Mouse (Mus musculus): ENCODE measurements around the gene Slc3a1. TPM values are rescaled to one million over a fixed set of nuclear protein-coding genes. Genes with fewer than 3 reads are reported as not detected.

Gene Slc3a1
- polyA plus RNA-seq, 1 experiment from 2014 or later, result 2.1 TPM

DNA sequence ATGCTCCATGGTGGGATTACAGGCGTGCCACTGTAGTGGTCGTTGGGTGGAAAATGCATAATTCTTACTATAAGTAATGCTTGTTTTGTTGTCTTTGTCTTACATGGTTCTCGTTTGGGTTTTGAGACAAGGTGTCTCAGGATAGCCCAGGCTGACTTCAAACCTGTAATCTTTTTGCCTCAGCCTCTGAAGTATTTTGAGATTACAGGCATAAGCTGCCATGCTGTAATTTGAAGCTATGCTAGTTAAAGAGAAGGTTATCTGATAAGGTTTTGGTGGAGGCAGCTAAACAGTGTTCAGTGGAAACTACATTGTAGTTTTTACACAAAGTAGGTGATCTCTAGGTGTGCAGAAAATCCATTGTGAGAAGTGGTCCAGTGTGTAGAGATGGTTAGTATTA, 9.8 kb upstream of the Slc3a1 start:
- H3K36me3 ChIP-seq (replicated peaks), result peaks cover 11% of the 10 kb centered on the region; the same call in 1 of the 2 replicates
- no peak overlapping the region for H3K4me2 ChIP-seq
- H3K4me1 ChIP-seq (replicated peaks), result peaks cover 6% of the 10 kb centered on the region; the same call in 1 of the 2 replicates
- H3K9me3 ChIP-seq (replicated peaks), result no peaks in the 10 kb centered on the region
- ATAC-seq (ENCODE audit: insufficient read depth), result no peak
- H3K4me3 ChIP-seq (replicated peaks), result no peak overlapping the region
- H3K27me3 ChIP-seq, result no peaks in the 10 kb centered on the region
- no peak overlapping the region for H3K9ac ChIP-seq
- H3K27ac ChIP-seq (replicated peaks), result no peak overlapping the region
- 62% methylated on average over 3 of the region's 3 CpGs for WGBS (ENCODE audit: insufficient replicate concordance)

DNA sequence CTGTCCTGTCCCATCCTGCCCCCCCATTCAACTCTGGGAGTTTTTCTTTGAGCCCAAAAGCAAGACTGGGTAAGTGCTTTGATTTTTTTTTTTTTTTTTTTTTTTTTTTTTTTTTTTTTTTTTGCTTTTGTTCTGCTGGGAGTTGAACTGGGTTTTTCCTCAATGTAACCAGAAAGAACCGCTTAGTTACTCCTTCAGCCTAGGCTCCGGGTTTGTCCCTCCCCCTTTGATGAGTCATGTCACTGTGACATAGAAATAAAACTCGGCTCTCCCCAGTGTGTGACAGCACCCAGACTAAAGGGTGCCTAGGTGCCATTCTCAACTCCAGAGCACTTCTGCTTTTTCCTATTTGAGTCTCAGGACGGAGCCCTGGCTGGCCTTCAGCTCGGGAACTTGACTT, 9.4 kb upstream of the Slc3a1 start:
- H3K9me3 ChIP-seq (replicated peaks), result no peaks in the 10 kb centered on the region
- H3K4me1 ChIP-seq (replicated peaks), result peaks cover 6% of the 10 kb centered on the region; the same call in 1 of the 2 replicates
- no peak overlapping the region for H3K9ac ChIP-seq
- no peak overlapping the region for H3K4me2 ChIP-seq
- no peak overlapping the region for H3K27ac ChIP-seq (replicated peaks)
- no peaks in the 10 kb centered on the region for H3K27me3 ChIP-seq
- no peak overlapping the region for H3K4me3 ChIP-seq (replicated peaks)
- 0 out of 2 replicates have a peak, but pooled peaks have one; percentile 45 for ATAC-seq (ENCODE audit: insufficient read depth)
- H3K36me3 ChIP-seq (replicated peaks), result peaks cover 9% of the 10 kb centered on the region; the same call in 1 of the 2 replicates
- WGBS (ENCODE audit: insufficient replicate concordance), result 34% methylated on average over 5 of the region's 5 CpGs

DNA sequence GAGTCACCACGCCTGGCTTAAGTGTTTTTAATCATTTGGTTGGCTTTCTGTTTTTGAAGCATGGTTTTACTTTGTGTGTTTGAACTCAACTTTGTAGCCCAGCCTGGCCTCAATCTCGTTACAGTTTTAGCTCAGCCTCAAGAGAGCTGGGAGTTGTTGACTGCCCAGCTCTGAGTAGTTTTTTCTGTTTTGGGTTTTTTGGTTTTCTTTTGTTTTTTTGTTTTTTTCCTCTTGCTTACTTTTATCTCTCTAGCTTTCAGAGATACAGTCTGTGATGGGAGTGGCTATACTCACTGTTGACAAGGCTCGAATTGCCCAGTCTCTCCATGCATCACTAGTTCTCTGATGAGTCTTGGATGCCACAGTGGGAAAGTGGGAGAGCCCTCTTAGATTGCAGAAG, 7.8 kb upstream of the Slc3a1 start:
- H3K9ac ChIP-seq, result no peak overlapping the region
- no peak overlapping the region for H3K4me3 ChIP-seq (replicated peaks)
- ATAC-seq (ENCODE audit: insufficient read depth), result no peak
- H3K9me3 ChIP-seq (replicated peaks), result no peaks in the 10 kb centered on the region
- no peak overlapping the region for H3K4me2 ChIP-seq
- H3K27ac ChIP-seq (replicated peaks), result no peak overlapping the region
- H3K36me3 ChIP-seq (replicated peaks), result peaks cover 17% of the 10 kb centered on the region; the same call in 1 of the 2 replicates
- WGBS (ENCODE audit: insufficient replicate concordance), result 79% methylated on average over 3 of the region's 3 CpGs
- peaks cover 6% of the 10 kb centered on the region; the same call in 1 of the 2 replicates for H3K4me1 ChIP-seq (replicated peaks)
- no peaks in the 10 kb centered on the region for H3K27me3 ChIP-seq

DNA sequence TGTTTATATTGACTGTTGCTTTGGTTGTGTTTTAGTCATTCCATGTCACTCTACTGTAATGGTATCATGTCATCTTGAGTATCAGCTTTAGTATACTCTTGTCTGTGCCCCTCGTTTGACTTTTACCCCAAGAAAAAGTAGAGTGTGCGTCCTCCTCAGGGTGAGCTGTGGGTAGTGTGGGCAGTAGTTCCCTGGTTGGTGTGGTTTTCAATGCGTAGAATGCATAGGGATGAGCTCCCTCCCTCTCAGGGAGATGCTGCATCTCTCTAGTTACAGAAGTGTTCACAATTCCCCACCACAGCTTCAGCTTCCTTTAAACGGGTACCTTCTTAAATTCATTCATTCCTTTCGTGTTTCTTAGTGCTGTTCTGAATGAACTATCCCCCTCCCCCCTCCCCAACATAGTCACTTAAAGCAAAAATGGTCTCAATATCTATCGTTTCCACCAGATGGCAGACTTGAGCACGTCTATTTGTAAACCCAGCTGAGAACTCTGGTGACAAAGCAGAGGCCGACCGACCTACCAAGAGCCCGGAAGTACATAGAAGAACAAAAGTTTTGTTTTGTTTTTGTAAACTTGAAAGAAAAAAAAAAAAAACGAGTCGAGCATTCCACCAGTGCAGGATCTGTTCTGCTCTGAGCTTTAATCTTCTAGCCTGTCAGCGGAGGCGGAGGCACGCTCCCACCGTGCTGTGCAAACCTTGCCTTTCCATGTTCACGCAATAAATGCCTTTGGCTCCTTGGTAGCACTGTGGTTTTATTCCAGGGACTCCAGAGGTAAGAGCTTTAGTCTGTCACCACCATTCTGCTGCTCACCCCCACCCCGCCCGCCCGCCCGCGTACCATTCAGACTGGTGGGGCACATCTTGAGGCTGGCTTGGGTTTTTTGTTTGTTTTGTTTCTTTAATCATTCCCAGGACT, 4.7 kb upstream of the Slc3a1 start:
- Histone ChIP-seq H3K27me3 (no peaks in the 10 kb centered on the region), H3K36me3 (replicated peaks) (peaks cover 10% of the 10 kb centered on the region; the same call in 1 of the 2 replicates), H3K9ac (no peak overlapping the region), H3K27ac (replicated peaks) (no peak overlapping the region), H3K4me1 (replicated peaks) (peaks cover 2% of the 10 kb centered on the region; the same call in 1 of the 2 replicates), H3K4me2 (no peak overlapping the region), H3K9me3 (replicated peaks) (no peaks in the 10 kb centered on the region), H3K4me3 (replicated peaks) (no peak overlapping the region)
- no peak for ATAC-seq (ENCODE audit: insufficient read depth)
- WGBS (ENCODE audit: insufficient replicate concordance), result 57% methylated on average over 22 of the region's 22 CpGs

DNA sequence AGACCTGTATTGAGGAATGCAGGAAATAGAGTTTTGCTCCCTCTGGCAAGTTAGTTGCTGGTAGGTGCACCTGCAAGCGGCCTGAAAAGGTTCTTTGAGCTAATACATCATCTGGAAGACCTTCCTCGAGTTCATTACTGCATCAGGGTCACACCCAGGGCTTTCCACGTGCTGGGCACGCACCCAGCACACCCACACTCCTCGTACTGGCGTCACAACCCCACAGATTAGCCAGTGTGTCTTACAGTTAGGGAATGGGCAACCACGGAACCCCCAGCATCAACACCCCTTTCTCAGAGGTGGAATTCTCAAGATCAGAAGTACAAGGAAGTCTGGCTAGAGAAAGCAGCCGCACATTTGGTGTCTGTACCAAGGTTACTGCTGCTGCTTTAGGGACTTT, 3.9 kb upstream of the Slc3a1 start:
- no peak overlapping the region for H3K4me2 ChIP-seq
- H3K4me3 ChIP-seq (replicated peaks), result no peak overlapping the region
- H3K27me3 ChIP-seq, result no peaks in the 10 kb centered on the region
- 83% methylated on average over 8 of the region's 8 CpGs for WGBS (ENCODE audit: insufficient replicate concordance)
- H3K36me3 ChIP-seq (replicated peaks), result peaks cover 10% of the 10 kb centered on the region; the same call in 1 of the 2 replicates
- 0 out of 2 replicates have a peak, but pooled peaks cover 2% of the 10 kb centered on the region for H3K4me1 ChIP-seq (replicated peaks)
- no peak overlapping the region for H3K27ac ChIP-seq (replicated peaks)
- H3K9ac ChIP-seq, result no peak overlapping the region
- no peaks in the 10 kb centered on the region for H3K9me3 ChIP-seq (replicated peaks)
- no peak for ATAC-seq (ENCODE audit: insufficient read depth)

DNA sequence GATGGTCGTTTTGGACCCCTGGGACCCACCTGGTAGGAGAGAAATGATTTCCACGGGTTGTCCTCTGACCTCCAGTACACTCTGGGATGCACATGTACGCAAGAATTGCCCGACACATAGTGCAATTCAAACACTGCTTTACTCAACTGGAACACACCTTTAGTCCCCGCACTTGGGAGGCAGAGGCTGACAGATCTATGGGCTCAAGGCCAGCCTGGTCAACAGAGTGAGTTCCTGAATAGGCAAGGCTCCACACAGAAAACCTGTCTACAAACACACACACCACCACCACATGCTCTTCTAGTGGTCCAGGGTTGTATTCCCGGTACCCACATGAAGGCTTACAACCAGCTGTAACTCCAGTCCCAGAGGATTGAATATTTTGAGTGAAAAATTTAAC, 3.0 kb upstream of the Slc3a1 start:
- H3K4me2 ChIP-seq, result no peak overlapping the region
- peak overlapping the region; percentile 35 for H3K27ac ChIP-seq (replicated peaks)
- no peak overlapping the region for H3K4me3 ChIP-seq (replicated peaks)
- WGBS (ENCODE audit: insufficient replicate concordance), result 73% methylated on average over 6 of the region's 6 CpGs
- no peaks in the 10 kb centered on the region for H3K27me3 ChIP-seq
- H3K9ac ChIP-seq, result no peak overlapping the region
- H3K36me3 ChIP-seq (replicated peaks), result peaks cover 10% of the 10 kb centered on the region; the same call in 1 of the 2 replicates
- no peaks in the 10 kb centered on the region for H3K9me3 ChIP-seq (replicated peaks)
- ATAC-seq (ENCODE audit: insufficient read depth), result peak; percentile 45
- H3K4me1 ChIP-seq (replicated peaks), result 0 out of 2 replicates have a peak, but pooled peaks cover 2% of the 10 kb centered on the region

DNA sequence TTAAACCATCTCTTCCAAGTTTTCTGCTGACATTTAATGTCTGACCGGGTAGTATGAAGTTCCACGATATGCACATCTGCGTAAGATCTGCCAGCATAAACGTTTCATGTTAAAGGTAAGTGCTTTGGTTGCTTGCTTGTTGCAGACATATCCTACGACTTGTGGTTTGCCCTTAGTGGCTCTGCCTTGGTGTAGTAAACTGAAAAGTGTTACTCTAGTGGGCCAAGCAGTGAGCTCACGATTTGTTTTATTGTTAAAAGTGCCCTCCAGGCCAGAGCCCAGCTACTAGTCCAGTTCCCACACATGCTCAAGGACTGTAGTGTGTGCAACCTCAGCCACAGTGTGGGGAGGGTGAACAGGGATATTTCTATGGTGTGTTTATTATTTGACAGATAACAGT, 1.7 kb upstream of the Slc3a1 start:
- Histone ChIP-seq H3K36me3 (replicated peaks) (peaks cover 10% of the 10 kb centered on the region; the same call in 1 of the 2 replicates), H3K9me3 (replicated peaks) (no peaks in the 10 kb centered on the region), H3K4me2 (no peak overlapping the region), H3K4me3 (replicated peaks) (no peak overlapping the region), H3K9ac (no peak overlapping the region), H3K4me1 (replicated peaks) (0 out of 2 replicates have a peak, but pooled peaks cover 2% of the 10 kb centered on the region), H3K27ac (replicated peaks) (no peak overlapping the region), H3K27me3 (no peaks in the 10 kb centered on the region)
- 79% methylated on average over 6 of the region's 6 CpGs for WGBS (ENCODE audit: insufficient replicate concordance)
- ATAC-seq (ENCODE audit: insufficient read depth), result no peak

DNA sequence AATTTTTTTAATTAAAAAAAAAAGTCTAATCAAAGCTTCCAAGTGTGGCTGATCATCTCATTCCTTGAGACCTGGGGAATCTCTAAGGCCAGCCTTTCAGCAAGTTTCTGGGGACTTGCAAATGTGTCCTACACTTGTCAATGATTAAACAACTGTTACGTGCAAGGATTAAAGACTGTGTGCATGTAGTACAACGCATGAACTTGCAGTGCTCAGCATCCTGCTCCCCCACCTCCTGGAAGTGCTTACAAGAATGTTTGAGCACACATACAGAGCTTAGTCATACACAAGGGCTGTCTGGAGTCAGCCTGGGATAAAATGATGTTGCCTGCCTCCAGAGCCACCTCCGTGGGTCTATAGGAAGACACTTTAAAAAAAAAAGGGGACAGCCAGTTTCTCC, 929 bp upstream of the Slc3a1 start:
- no peaks in the 10 kb centered on the region for H3K9me3 ChIP-seq (replicated peaks)
- H3K27me3 ChIP-seq, result no peaks in the 10 kb centered on the region
- H3K4me1 ChIP-seq (replicated peaks), result 0 out of 2 replicates have a peak, but pooled peaks cover 2% of the 10 kb centered on the region
- no peak overlapping the region for H3K4me2 ChIP-seq
- 74% methylated on average over 3 of the region's 3 CpGs for WGBS (ENCODE audit: insufficient replicate concordance)
- peaks cover 10% of the 10 kb centered on the region; the same call in 1 of the 2 replicates for H3K36me3 ChIP-seq (replicated peaks)
- ATAC-seq (ENCODE audit: insufficient read depth), result no peak
- no peak overlapping the region for H3K9ac ChIP-seq
- no peak overlapping the region for H3K4me3 ChIP-seq (replicated peaks)
- H3K27ac ChIP-seq (replicated peaks), result no peak overlapping the region

DNA sequence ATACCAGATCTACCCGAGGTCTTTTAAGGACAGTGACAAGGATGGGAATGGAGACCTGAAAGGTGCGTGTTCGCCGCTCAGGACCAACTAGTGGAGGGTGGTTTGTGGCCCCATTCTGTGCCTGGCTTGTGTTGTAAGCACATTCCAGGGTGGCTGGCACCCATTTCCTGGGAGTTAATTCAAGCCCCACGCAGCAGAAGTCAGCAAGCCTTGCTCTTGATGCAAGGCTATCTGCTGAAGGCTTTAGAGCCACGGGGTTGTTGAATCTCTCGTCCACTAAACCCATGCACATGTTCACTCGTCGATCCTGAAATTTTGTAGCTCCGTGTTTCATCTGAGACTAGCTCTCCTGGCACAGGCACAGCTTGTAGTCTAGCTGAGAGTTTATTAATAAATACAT, 621 bp downstream of the Slc3a1 start:
- H3K27ac ChIP-seq (replicated peaks), result no peak overlapping the region
- H3K4me1 ChIP-seq (replicated peaks), result 0 out of 2 replicates have a peak, but pooled peaks cover 2% of the 10 kb centered on the region
- H3K4me3 ChIP-seq (replicated peaks), result no peak overlapping the region
- peaks cover 8% of the 10 kb centered on the region; the same call in 1 of the 2 replicates for H3K36me3 ChIP-seq (replicated peaks)
- no peaks in the 10 kb centered on the region for H3K9me3 ChIP-seq (replicated peaks)
- no peaks in the 10 kb centered on the region for H3K27me3 ChIP-seq
- no peak for ATAC-seq (ENCODE audit: insufficient read depth)
- H3K9ac ChIP-seq, result no peak overlapping the region
- whole genome bisulfite sequencing (ENCODE audit: insufficient replicate concordance), result 85% methylated on average over 10 of the region's 10 CpGs
- no peak overlapping the region for H3K4me2 ChIP-seq

DNA sequence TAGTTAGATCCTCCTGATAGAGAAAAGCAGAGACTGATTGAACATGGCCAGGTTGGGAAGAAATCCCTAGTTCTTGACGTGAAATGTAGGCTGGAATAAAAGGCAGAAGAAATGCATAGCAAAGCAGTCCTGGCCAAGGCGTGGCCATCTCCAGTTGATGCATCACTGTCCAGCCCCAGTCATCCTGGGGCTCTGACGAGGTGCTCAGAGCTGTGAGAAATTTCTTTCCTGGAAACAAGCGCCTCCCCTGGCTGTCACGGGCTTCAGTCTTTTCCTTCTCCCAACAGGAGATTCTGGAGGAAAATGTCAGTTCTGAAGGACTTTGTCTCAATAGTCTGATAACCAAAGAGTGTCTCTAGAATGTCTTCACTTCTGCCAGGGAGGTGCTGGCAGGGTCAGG, 2.5 kb downstream of the Slc3a1 start:
- Histone ChIP-seq H3K4me1 (replicated peaks) (0 out of 2 replicates have a peak, but pooled peaks cover 2% of the 10 kb centered on the region), H3K9me3 (replicated peaks) (no peaks in the 10 kb centered on the region), H3K27ac (replicated peaks) (no peak overlapping the region), H3K4me3 (replicated peaks) (no peak overlapping the region), H3K36me3 (replicated peaks) (no peaks in the 10 kb centered on the region), H3K4me2 (no peak overlapping the region), H3K27me3 (no peaks in the 10 kb centered on the region), H3K9ac (no peak overlapping the region)
- WGBS (ENCODE audit: insufficient replicate concordance), result 60% methylated on average over 5 of the region's 5 CpGs
- ATAC-seq (ENCODE audit: insufficient read depth), result no peak

DNA sequence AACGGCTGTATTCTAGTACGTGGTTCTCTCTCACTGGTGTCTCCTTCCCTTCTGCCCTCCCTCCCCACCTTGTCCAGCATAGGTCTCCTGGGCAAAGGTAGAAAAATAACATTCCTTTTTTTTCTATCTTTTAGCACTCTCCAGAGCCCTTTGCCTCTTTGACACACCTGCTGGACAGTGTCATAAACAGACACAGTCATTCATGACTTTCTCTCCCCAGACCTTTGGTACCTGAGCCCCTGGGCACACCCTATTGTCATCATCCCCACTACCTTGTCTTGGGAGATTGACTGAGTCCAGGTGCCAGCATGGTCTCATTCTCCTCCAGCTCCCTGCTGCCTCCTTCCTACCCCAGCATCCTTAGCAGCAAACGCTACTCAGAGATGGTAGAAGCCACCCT, 4.9 kb downstream of the Slc3a1 start:
- H3K4me2 ChIP-seq, result no peak overlapping the region
- H3K9ac ChIP-seq, result no peak overlapping the region
- no peak for ATAC-seq (ENCODE audit: insufficient read depth)
- H3K36me3 ChIP-seq (replicated peaks), result no peaks in the 10 kb centered on the region
- no peak overlapping the region for H3K27ac ChIP-seq (replicated peaks)
- no peaks in the 10 kb centered on the region for H3K27me3 ChIP-seq
- H3K4me3 ChIP-seq (replicated peaks), result no peak overlapping the region
- peaks cover 3% of the 10 kb centered on the region; the same call in 1 of the 2 replicates for H3K4me1 ChIP-seq (replicated peaks)
- WGBS (ENCODE audit: insufficient replicate concordance), result 73% methylated on average over 3 of the region's 3 CpGs
- H3K9me3 ChIP-seq (replicated peaks), result no peaks in the 10 kb centered on the region
